Mouse (Mus musculus): Measurements from ENCODE around the gene Psmb8. TPM values are rescaled to one million over a fixed set of nuclear protein-coding genes. Genes with fewer than 3 reads are reported as not detected.
"Not testable (repeated sequence)": the region's sequence is repeated elsewhere in the genome, so short reads cannot be mapped to it uniquely, and the experiment has no call there.

Psmb8 gene
- polyA plus RNA-seq, 1 experiment from 2014 or later: 2.1 TPM

DNA sequence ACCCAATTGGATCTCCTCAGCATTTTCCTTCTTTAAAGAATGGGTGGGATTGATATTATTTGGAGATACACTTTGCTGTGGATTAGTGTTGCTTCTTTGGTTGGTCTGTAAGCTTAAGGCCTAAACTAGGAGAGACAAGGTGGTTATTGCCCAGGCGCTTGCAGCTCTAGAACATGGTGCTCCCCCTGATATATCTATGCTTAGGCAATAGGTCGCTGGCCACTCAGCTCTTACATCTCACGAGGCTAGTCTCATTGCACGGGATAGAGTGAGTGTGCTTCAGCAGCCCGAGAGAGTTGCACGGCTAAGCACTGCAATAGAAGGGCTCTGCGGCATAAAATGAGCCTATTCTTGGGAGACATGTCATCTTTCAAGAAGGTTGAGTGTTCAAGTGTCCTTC, 34.5 kb downstream of the Psmb8 start:
- WGBS: 91% methylated on average over 5 of the region's 7 CpGs
- H3K4me1 ChIP-seq (replicated peaks); H3K27ac ChIP-seq; H3K9ac ChIP-seq (replicated peaks); H3K36me3 ChIP-seq; H3K4me3 ChIP-seq (replicated peaks); H3K9me3 ChIP-seq; H3K4me2 ChIP-seq; ATAC-seq (ENCODE audit: insufficient number of reproducible peaks, insufficient read depth, low FRiP score, low TSS enrichment, low read depth); H3K27me3 ChIP-seq: not testable (repeated sequence)

DNA sequence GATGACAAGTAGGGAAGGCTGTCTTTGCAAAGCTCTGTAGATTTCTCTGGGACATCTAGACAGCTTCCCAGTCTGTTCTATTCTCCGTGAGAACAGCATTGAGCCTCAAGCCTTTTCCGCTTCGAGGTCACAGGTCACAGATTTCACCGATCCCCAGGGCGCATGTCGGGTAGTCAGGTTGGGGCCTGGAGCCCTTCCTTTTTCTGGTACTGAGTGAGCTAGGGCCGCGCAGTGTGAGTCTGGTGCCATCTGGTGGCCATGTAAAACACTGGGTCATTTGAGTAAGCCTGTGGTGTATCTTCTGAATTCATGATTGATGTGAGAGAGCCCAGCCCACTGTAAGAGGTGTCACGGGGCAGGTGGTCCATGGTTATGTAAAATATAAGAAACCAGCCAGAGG, 37.4 kb downstream of the Psmb8 start:
- Histone ChIP-seq H3K4me1 (replicated peaks) (no peaks in the 10 kb centered on the region), H3K36me3 (no peaks in the 10 kb centered on the region), H3K4me3 (replicated peaks) (no peak overlapping the region), H3K27ac (no peak overlapping the region), H3K27me3 (no peaks in the 10 kb centered on the region), H3K4me2 (no peak overlapping the region), H3K9me3 (no peaks in the 10 kb centered on the region), H3K9ac (replicated peaks) (no peak overlapping the region)
- 52% methylated on average over 9 of the region's 9 CpGs for WGBS
- no peak for ATAC-seq (ENCODE audit: insufficient number of reproducible peaks, insufficient read depth, low FRiP score, low TSS enrichment, low read depth)

DNA sequence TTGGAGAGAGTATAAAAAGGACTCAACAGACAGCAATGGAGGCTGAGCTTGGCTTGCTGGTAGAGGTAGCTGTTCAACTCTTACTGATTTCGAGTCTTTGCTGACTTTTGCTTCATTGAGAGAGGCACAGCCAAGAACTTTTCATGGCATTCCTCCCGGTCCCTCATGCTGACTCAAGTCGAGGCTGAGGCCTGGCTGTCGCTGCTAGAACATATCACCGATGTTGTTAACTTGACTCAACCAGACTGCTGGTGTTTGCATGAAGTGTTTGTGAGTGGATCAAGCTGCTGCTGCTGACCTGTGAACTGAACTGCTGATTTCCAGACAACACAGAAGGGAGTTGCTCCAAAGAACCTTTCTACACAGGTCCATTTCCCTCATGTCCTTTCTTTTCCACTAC, 39.2 kb downstream of the Psmb8 start:
- 85% methylated on average over 5 of the region's 5 CpGs for WGBS
- Histone ChIP-seq H3K4me1 (replicated peaks) (no peaks in the 10 kb centered on the region), H3K4me3 (replicated peaks) (no peak overlapping the region), H3K36me3 (no peaks in the 10 kb centered on the region), H3K9me3 (no peaks in the 10 kb centered on the region), H3K9ac (replicated peaks) (no peak overlapping the region), H3K27ac (no peak overlapping the region), H3K4me2 (no peak overlapping the region), H3K27me3 (no peaks in the 10 kb centered on the region)
- no peak for ATAC-seq (ENCODE audit: insufficient number of reproducible peaks, insufficient read depth, low FRiP score, low TSS enrichment, low read depth)

DNA sequence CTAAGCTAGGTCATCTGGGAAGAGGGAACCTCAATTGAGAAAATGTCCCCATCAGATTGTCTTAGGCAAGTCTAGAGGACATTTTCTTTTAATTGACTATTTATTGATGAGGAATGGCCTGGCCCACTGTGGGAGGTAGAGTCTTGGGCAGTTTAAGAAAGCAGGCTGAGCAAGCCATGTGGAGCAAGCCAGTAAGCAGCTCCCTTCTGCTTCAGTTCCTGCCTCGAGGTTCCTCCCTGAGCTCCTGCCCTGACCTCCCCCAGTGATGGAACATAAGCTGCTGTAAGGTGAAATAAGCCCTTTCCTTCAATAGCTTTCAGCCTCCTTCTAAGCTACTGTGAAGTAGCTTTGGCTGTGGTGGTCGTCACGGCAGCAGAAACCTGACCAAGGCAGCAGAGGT, 40.2 kb downstream of the Psmb8 start:
- Histone ChIP-seq H3K4me1 (replicated peaks) (no peaks in the 10 kb centered on the region), H3K4me3 (replicated peaks) (no peak overlapping the region), H3K9ac (replicated peaks) (no peak overlapping the region), H3K27me3 (no peaks in the 10 kb centered on the region; the same call in 1 of the 2 replicates), H3K36me3 (no peaks in the 10 kb centered on the region), H3K9me3 (no peaks in the 10 kb centered on the region), H3K27ac (no peak overlapping the region), H3K4me2 (no peak overlapping the region)
- no peak for ATAC-seq (ENCODE audit: insufficient number of reproducible peaks, insufficient read depth, low FRiP score, low TSS enrichment, low read depth)
- WGBS: 81% methylated on average over 3 of the region's 3 CpGs

DNA sequence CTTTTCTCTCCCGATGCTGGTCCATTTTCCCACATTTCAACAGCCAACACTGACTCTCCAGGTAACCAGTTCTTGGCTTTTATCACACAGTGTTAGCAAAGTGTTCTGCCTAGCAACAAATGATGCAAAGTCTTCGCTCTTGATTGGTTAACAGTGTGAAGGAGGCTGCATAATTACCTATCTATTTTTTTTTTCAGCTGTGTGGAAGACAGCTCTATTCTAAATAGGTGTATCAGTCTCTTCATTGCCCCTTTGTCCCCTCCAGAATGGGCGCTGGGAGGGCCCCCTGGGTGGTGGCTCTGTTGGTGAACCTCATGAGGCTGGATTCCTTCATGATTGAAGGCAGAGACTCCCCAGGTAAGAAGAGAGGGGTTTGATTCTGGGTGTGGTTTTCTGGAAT, 41.2 kb downstream of the Psmb8 start, which contains the start of gene H2-Ob:
H2-Ob (plus strand) TSS at position 198 of the 400 bp plus-strand sequence.
- H3K4me2 ChIP-seq: no peak within 1 kb of the TSS

DNA sequence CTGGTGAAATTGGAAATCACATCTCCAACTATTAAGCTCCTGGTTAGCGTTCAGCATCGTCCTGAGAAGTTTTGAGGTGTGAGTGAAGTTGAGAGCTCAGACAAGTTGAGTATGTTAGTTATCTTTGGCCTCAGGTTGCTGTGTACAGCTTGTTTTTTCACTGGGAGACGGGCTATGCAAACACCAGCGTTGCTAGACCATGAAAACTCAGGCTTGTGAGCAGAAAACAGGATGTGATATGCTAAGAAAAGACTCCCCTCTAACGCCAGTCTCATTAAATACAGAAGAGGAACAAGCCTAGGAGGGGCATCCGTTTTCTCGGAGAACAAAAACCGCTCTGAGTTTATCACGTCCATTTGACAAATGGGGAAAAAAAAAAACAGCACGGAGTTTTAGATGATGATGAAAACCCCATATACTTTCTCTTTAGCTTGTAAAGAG, 42.1 kb downstream of the Psmb8 start:
- no peak overlapping the region for H3K4me2 ChIP-seq
- H3K4me1 ChIP-seq (replicated peaks): no peaks in the 10 kb centered on the region
- no peak overlapping the region for H3K9ac ChIP-seq (replicated peaks)
- H3K36me3 ChIP-seq: no peaks in the 10 kb centered on the region
- no peak overlapping the region for H3K4me3 ChIP-seq (replicated peaks)
- H3K27ac ChIP-seq: no peak overlapping the region
- 69% methylated on average over 10 of the region's 10 CpGs for WGBS
- ATAC-seq (ENCODE audit: insufficient number of reproducible peaks, insufficient read depth, low FRiP score, low TSS enrichment, low read depth): no peak
- H3K27me3 ChIP-seq: no peaks in the 10 kb centered on the region; the same call in 1 of the 2 replicates
- H3K9me3 ChIP-seq: no peaks in the 10 kb centered on the region

More for the DNA sequence above, 41.2 kb downstream of the Psmb8 start, which contains the start of gene H2-Ob:
- H3K4me3 ChIP-seq (replicated peaks): no peak within 1 kb of the TSS
- no peaks in the 10 kb centered on the region; the same call in 1 of the 2 replicates for H3K27me3 ChIP-seq
- no peaks in the 10 kb centered on the region for H3K9me3 ChIP-seq
- no peaks in the 10 kb centered on the region for H3K4me1 ChIP-seq (replicated peaks)
- H3K9ac ChIP-seq (replicated peaks): no peak within 1 kb of the TSS
- no peaks in the 10 kb centered on the region for H3K36me3 ChIP-seq
- no peak; the same call in 1 of the 2 replicates for ATAC-seq (ENCODE audit: insufficient number of reproducible peaks, insufficient read depth, low FRiP score, low TSS enrichment, low read depth)
- H3K27ac ChIP-seq: no peak within 1 kb of the TSS
- 56% methylated on average over 3 of the region's 3 CpGs for WGBS

DNA sequence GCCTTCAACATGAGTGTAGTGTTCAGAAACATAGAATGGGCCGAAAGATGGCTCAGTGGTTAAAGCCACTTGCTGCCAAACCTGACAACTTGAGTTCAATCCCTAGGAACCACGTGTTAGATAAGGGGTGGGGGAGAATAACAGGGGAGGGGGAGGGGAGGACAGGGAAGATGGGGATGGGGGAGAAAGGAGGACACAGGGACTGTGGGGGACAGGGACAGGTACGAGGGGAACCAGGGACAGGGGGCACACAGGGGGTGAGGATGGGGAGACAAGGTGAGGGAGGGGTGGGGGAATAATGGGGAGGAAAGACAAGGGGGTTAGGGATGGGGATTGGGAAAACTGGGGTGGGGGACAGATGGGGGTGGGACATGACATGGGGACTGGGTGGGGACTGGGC, 42.8 kb downstream of the Psmb8 start:
- no peaks in the 10 kb centered on the region for H3K4me1 ChIP-seq (replicated peaks)
- no peaks in the 10 kb centered on the region for H3K36me3 ChIP-seq
- H3K27me3 ChIP-seq: no peaks in the 10 kb centered on the region; the same call in 1 of the 2 replicates
- no peak for ATAC-seq (ENCODE audit: insufficient number of reproducible peaks, insufficient read depth, low FRiP score, low TSS enrichment, low read depth)
- H3K27ac ChIP-seq: no peak overlapping the region
- H3K9ac ChIP-seq (replicated peaks): no peak overlapping the region
- no peak overlapping the region for H3K4me3 ChIP-seq (replicated peaks)
- no peaks in the 10 kb centered on the region for H3K9me3 ChIP-seq
- no peak overlapping the region for H3K4me2 ChIP-seq
- 66% methylated on average over 3 of the region's 3 CpGs for WGBS

DNA sequence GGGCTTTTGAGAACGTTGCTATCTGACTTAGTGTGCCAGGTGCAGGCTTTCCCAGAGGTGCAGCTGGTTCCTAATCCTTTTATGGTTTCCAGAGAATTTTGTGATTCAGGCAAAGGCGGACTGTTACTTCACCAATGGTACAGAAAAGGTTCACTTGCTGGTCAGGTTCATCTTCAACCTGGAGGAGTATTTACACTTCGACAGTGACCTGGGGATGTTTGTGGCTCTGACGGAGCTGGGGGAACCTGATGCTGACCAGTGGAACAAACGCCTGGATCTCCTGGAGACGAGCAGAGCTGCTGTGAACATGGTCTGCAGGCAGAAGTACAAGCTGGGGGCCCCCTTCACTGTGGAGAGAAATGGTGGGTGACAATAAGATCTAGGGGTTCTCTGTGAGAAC, 43.4 kb downstream of the Psmb8 start:
- WGBS: 78% methylated on average over 6 of the region's 6 CpGs
- no peaks in the 10 kb centered on the region for H3K36me3 ChIP-seq
- no peak overlapping the region for H3K4me3 ChIP-seq (replicated peaks)
- no peaks in the 10 kb centered on the region for H3K4me1 ChIP-seq (replicated peaks)
- no peaks in the 10 kb centered on the region; the same call in 1 of the 2 replicates for H3K27me3 ChIP-seq
- no peaks in the 10 kb centered on the region for H3K9me3 ChIP-seq
- H3K9ac ChIP-seq (replicated peaks): no peak overlapping the region
- no peak overlapping the region for H3K4me2 ChIP-seq
- H3K27ac ChIP-seq: no peak overlapping the region
- ATAC-seq (ENCODE audit: insufficient number of reproducible peaks, insufficient read depth, low FRiP score, low TSS enrichment, low read depth): no peak

DNA sequence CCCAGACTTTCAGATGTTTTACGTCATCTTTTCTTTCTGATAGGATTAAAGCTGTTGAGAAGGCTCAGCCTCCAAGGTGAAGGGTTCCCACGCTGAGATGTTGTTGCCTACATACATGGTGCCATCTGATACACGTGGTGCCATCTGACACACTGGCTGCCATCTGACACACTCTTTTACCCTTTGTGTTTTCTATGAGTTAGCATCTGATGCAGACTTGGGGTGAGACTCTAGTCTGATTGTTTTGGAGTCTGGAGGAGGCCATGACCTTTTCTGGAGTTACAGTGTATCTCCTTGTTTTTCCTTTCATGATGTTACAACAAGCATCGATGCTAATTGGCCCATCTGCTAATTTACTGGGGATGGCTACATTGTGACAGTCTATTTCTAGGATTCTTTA, 47.1 kb downstream of the Psmb8 start:
- ATAC-seq (ENCODE audit: insufficient number of reproducible peaks, insufficient read depth, low FRiP score, low TSS enrichment, low read depth): no peak
- WGBS: 80% methylated on average over 4 of the region's 4 CpGs
- no peaks in the 10 kb centered on the region for H3K4me1 ChIP-seq (replicated peaks)

DNA sequence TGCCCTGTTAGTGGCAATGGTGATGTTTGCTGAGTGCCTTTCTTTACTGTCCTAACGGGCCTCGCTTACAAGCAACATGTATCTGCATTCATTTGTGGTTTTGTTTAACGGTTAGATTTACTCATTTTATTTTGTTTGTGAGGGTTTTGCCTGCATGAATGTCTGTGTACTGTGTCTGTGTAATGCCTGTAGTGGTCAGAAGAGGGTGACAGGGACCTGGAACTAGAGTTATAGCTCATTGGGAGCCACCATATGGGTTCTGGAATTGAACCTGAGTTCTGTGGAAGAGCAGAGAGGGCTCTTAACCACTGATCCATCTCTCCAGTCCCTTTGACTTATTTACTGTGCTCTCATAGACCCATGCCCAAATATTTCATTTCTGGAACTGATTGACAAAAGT, 49.5 kb downstream of the Psmb8 start:
- Histone ChIP-seq H3K4me1 (replicated peaks) (no peaks in the 10 kb centered on the region), H3K9ac (replicated peaks) (no peak overlapping the region), H3K4me3 (replicated peaks) (no peak overlapping the region), H3K4me2 (no peak overlapping the region), H3K9me3 (no peaks in the 10 kb centered on the region), H3K36me3 (no peaks in the 10 kb centered on the region), H3K27me3 (peaks cover 6% of the 10 kb centered on the region), H3K27ac (no peak overlapping the region)
- ATAC-seq (ENCODE audit: insufficient number of reproducible peaks, insufficient read depth, low FRiP score, low TSS enrichment, low read depth): no peak
- WGBS: 89% methylated on average over 3 of the region's 3 CpGs

More for the DNA sequence above, 47.1 kb downstream of the Psmb8 start:
- H3K27me3 ChIP-seq: peaks cover 6% of the 10 kb centered on the region
- no peaks in the 10 kb centered on the region for H3K36me3 ChIP-seq
- no peak overlapping the region for H3K4me2 ChIP-seq
- no peak overlapping the region for H3K4me3 ChIP-seq (replicated peaks)
- H3K9me3 ChIP-seq: no peaks in the 10 kb centered on the region
- H3K9ac ChIP-seq (replicated peaks): no peak overlapping the region
- no peak overlapping the region for H3K27ac ChIP-seq

DNA sequence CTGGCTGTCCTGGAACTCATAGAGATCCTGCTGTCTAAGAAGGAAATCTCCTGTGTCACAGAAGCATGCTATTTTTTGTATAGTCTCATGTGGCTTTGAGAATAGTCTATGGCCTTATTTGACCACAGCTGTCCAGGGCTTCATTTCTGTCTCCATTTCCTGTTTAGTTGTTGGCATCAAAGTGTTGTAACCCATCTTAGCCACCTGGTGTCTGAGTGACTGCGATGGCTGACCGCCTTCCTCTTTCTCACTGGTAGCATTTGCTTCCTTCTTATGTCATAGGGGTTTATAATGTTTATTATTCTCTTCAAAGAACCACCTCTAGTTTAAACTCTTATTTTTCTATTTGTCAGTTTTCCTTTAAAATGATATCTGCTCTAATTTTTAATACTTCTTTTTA, 51.2 kb downstream of the Psmb8 start:
- no peak for ATAC-seq (ENCODE audit: insufficient number of reproducible peaks, insufficient read depth, low FRiP score, low TSS enrichment, low read depth)
- WGBS: 67% methylated on average over 2 of the region's 2 CpGs

DNA sequence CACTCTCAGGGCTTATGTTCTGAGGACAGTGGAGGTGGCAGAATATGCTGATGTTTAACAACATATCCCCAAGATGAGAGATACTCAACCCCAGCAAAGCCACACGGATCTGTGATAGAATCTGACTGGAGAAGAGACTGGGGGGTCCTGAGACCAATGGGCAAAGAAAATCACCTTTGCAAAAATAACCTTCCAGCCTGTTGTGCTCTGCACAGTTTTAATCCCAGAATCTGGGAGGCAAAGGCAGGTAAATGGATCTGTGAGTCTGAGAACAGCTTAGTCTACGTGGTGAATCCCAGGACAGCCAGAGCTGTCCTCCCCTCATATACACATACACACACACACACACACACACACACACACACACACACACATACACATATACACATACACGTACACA, 51.8 kb downstream of the Psmb8 start:
- Histone ChIP-seq H3K4me1 (replicated peaks) (no peaks in the 10 kb centered on the region), H3K4me3 (replicated peaks) (no peak overlapping the region), H3K9me3 (no peaks in the 10 kb centered on the region), H3K4me2 (no peak overlapping the region), H3K36me3 (no peaks in the 10 kb centered on the region), H3K27ac (no peak overlapping the region), H3K9ac (replicated peaks) (no peak overlapping the region), H3K27me3 (peaks cover 9% of the 10 kb centered on the region)
- no peak for ATAC-seq (ENCODE audit: insufficient number of reproducible peaks, insufficient read depth, low FRiP score, low TSS enrichment, low read depth)
- WGBS: 54% methylated on average over 3 of the region's 3 CpGs

More for the DNA sequence above, 51.2 kb downstream of the Psmb8 start:
- no peak overlapping the region for H3K9ac ChIP-seq (replicated peaks)
- no peak overlapping the region for H3K27ac ChIP-seq
- H3K36me3 ChIP-seq: no peaks in the 10 kb centered on the region
- no peak overlapping the region for H3K4me3 ChIP-seq (replicated peaks)
- no peak overlapping the region for H3K4me2 ChIP-seq
- H3K27me3 ChIP-seq: peaks cover 6% of the 10 kb centered on the region
- H3K9me3 ChIP-seq: no peaks in the 10 kb centered on the region
- no peaks in the 10 kb centered on the region for H3K4me1 ChIP-seq (replicated peaks)

Data from limb, embryonic 12.5 days (tissue).